Mouse (Mus musculus): ENCODE results near the gene Tubb1. TPM values are rescaled to one million over a fixed set of nuclear protein-coding genes. Genes with fewer than 3 reads are reported as not detected.

Tubb1 gene
- polyA plus RNA-seq (2014; fragmentation: Illumina TruSeq; extraction: RNeasy Lipid Tissue Mini Kit (QIAGEN cat#74804); ENCODE audit: low read depth, low replicate concordance): not detected

DNA sequence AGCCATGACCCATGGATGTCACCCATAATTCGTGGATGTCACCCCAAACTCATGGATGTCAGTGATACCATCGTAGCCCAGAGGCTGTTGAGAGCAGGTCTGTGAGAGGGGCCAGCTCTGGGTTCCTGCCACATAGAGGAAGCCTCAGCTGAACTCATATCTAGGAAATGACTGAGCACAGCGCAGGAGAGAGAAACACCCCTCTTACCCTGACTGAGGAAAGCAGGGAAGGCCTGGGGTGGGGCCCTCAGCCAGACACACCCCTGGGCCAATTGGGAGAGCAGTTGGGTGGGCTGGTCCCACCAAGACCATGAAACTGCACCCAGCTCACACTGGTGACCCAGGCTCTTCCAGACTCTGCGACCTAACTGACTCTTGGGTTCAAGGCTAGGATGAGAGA, at the start of gene Tubb1:
TSS of gene Tubb1 (plus strand) at position 343 of the 400 bp plus-strand sequence.

GRCm38 (mm10) chr2:174415731-174416310, 34.7 kb upstream of the Tubb1 start, which contains the start of gene Nelfcd:
TSS of gene Nelfcd (plus strand) at chr2:174415804.

DNA sequence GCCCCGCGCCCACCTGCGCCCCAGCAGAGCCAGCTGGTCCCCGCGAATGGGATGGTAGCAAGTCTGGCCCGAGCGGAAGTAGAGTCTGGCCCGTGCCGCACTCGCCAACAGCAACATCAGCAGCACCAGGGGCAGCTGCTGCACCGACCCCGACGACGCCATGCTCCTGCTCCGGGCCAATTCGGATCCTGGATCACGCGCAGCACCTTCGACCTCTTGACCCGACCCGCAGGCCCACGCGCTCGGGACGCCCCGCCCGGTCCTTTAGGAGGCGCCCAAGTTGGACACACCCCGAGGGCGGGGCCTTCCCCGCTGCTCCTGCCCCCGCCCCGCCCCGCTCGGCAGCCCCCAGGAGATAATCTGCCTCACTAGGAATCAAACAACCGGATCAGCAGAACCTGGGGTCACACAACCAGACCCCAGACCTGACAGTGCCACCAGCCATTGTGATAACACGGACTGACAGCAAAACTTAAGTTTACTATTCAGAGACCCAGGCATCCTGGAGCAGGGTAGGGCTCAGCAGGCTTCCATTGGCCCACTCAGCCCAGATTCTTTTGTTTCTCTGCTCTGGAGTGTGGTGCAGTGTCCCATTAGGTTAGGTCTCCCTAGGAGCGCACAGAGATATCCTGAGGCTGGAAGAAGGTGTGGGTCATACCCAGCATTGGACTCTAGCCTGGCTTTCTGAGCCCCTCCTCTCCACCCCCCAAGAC, 11.6 kb upstream of the Tubb1 start, which contains the start of gene Ctsz:
TSS of gene Ctsz (minus strand) at position 303 of the 713 bp plus-strand sequence.

DNA sequence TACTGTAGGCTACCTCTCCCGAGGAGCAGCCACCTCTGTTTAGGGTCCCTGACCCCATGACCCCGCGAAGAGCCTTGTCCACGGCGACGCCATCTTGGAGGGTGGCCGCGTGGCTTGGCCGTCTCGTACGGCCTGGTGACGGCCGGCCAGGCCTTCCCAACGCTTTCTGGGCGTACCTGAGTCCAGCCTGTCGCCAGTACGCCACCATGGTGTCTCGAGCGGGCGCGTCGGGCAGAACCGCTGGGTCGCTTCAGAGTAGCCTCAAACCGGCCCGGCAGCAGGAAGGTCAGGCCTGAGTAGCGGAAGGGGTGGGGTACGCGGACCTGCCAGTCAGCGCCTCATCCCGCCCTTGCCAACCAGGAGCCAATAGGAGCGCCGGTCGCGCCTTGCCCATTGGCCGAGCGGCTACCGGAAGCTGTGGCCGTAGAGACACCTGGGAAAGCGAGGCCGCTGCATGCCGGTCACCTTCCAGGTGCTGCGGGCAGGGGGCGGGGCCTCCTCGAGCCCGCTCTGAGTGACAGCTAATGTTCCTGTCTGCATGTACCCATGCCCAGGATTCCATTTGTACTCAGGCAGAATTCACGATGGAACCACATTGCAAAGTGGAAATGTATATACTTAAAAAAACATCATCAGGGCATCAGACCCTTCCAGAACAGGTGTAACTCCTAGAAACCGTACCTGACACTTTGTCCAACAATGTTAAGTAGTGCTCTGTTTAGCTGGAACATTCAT, 13.5 kb downstream of the Tubb1 start, which contains the start of gene Atp5e:
TSS of gene Atp5e (minus strand) at position 317 of the 735 bp plus-strand sequence.

GRCm38 (mm10) chr2:174472818-174473549, 22.5 kb downstream of the Tubb1 start, which contains the start of gene Prelid3b:
TSS of gene Prelid3b (minus strand) at chr2:174473081.

Other genes with a start within 250 kb of the Tubb1 start
- 489 TPM for gene Gnas, start 166.4 kb upstream of the Tubb1 start, polyA plus RNA-seq (2014; fragmentation: Illumina TruSeq; extraction: RNeasy Lipid Tissue Mini Kit (QIAGEN cat#74804); ENCODE audit: low read depth, low replicate concordance)
- gene Gm20721, start 104.0 kb upstream of the Tubb1 start, polyA plus RNA-seq (2014; fragmentation: Illumina TruSeq; extraction: RNeasy Lipid Tissue Mini Kit (QIAGEN cat#74804); ENCODE audit: low read depth, low replicate concordance): not detected
- gene Nelfcd, start 34.9 kb upstream of the Tubb1 start, polyA plus RNA-seq (2014; fragmentation: Illumina TruSeq; extraction: RNeasy Lipid Tissue Mini Kit (QIAGEN cat#74804); ENCODE audit: low read depth, low replicate concordance): 3.7 TPM
- gene Ctsz, start 11.7 kb upstream of the Tubb1 start, polyA plus RNA-seq (2014; fragmentation: Illumina TruSeq; extraction: RNeasy Lipid Tissue Mini Kit (QIAGEN cat#74804); ENCODE audit: low read depth, low replicate concordance): 12.9 TPM
- 102 TPM for gene Atp5e, start 13.4 kb downstream of the Tubb1 start, polyA plus RNA-seq (2014; fragmentation: Illumina TruSeq; extraction: RNeasy Lipid Tissue Mini Kit (QIAGEN cat#74804); ENCODE audit: low read depth, low replicate concordance)
- 49.5 TPM for gene Prelid3b, start 22.4 kb downstream of the Tubb1 start, polyA plus RNA-seq (2014; fragmentation: Illumina TruSeq; extraction: RNeasy Lipid Tissue Mini Kit (QIAGEN cat#74804); ENCODE audit: low read depth, low replicate concordance)
- not detected for gene Zfp831, start 192.8 kb downstream of the Tubb1 start, polyA plus RNA-seq (2014; fragmentation: Illumina TruSeq; extraction: RNeasy Lipid Tissue Mini Kit (QIAGEN cat#74804); ENCODE audit: low read depth, low replicate concordance)

Measured in kidney, adult 10 weeks (tissue).